Mouse (Mus musculus) ES-Bruce4 (cell line): ENCODE measurements around the gene Rspry1.

Experiments used
- CTCF ChIP-seq: IDR thresholded peaks from one replicate; pipeline ENCODE4 v1.8.1; 2011; ENCODE audit warnings: low read depth, low read length
- EP300 ChIP-seq: IDR thresholded peaks from 2 replicates; pipeline ENCODE4 v1.6.1; 2011; ENCODE audit warnings: low read depth, low read length; ENCODE audit not compliant: insufficient read depth

DNA sequence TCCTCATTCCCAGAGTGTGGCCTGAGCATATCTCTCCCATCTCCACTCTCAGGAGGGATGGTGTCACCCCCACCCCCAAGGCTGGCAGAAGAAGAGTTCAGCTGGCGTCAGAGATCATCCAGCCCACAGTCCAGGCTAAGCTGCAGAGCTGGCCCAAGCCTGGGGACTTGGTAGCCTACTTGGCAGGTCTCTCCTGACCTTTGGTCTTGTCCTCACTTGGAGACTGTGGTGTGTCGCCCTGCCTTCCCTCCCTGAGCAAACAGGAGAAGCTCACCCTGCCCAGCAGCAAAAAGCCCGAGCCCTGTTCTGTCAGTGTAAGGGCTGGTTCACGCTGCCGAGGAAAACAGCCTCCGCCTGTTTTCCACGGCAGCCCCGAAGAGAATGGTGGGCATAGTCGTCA lies 84.2 kb downstream of the Rspry1 start:
- TF ChIP-seq CTCF (no peak), EP300 (no peak)
